Mouse (Mus musculus) intestine, embryonic 14.5 days (tissue): ENCODE results near the gene Gm42688. TPM values are rescaled to one million over a fixed set of nuclear protein-coding genes. Genes with fewer than 3 reads are reported as not detected.
A peak's percentile ranks its signal among the peaks of the same experiment; 100 is the strongest.

Experiments used
- ATAC-seq: fragments of 200-750 bp; cut with Nextera tagmentation; replicated peaks from 2 replicates; pipeline ENCODE4 v1.8.0; 2017; ENCODE audit warnings: low read depth, moderate number of reproducible peaks, moderate TSS enrichment, moderate library complexity; ENCODE audit not compliant: low FRiP score, low TSS enrichment
- DNase-seq: peaks from one replicate; pipeline ENCODE4 v3.0.0-alpha.2; 2018; ENCODE audit warnings: low spot score
- H3K27ac ChIP-seq: fragments of 300-500 bp; sonication (generic); 2 replicates; pipeline ENCODE4 v1.5.1; 2014; ENCODE audit warnings: low read depth, mild to moderate bottlenecking, control low read depth
- H3K27me3 ChIP-seq: fragments of 300-500 bp; sonication (generic); replicated peaks from 2 replicates; pipeline ENCODE4 v1.6.1; 2014; ENCODE audit warnings: low read length, control low read depth; ENCODE audit not compliant: control insufficient read depth, insufficient read depth
- H3K36me3 ChIP-seq: fragments of 300-500 bp; sonication (generic); 2 replicates; pipeline ENCODE4 v1.6.1; 2014; ENCODE audit warnings: low read length, control low read depth; ENCODE audit not compliant: control insufficient read depth, insufficient read depth
- H3K4me1 ChIP-seq: fragments of 300-500 bp; sonication (generic); replicated peaks from 2 replicates; pipeline ENCODE4 v1.6.1; 2014; ENCODE audit warnings: low read length, control low read depth, mixed read lengths; ENCODE audit not compliant: control insufficient read depth, insufficient read depth
- H3K4me2 ChIP-seq: fragments of 300-500 bp; sonication (generic); 2 replicates; pipeline ENCODE4 v1.6.1; 2014; ENCODE audit warnings: low read length
- H3K4me3 ChIP-seq: fragments of 300-500 bp; sonication (generic); 2 replicates; pipeline ENCODE4 v1.5.1; 2014; ENCODE audit warnings: low read depth, low read length, control low read depth, mixed read lengths
- H3K9ac ChIP-seq: fragments of 300-500 bp; sonication (generic); 2 replicates; pipeline ENCODE4 v1.6.1; 2014; ENCODE audit warnings: mild to moderate bottlenecking, low read length
- H3K9me3 ChIP-seq: fragments of 300-500 bp; sonication (generic); 2 replicates; pipeline ENCODE4 v1.6.1; 2016; ENCODE audit warnings: low read length, control low read depth; ENCODE audit not compliant: control insufficient read depth
- WGBS: fragments of 180-500 bp; shearing (Covaris S2); extraction: QIAGEN DNeasy Blood & Tissue Kit; methylation state at CpG from one replicate; pipeline ENCODE4 v1.1.7; 2014; 5-methylcytosine and 5-hydroxymethylcytosine counted together
- polyA plus RNA-seq: library from polyadenylated mRNA; unstranded; fragments of >200 nt; fragmentation: Nextera tagmentation; extraction: Ambion mirVana; gene quantifications from 2 replicates; pipeline ENCODE4 v1.2.1, GENCODE M21; 2014

Gene Gm42688
- polyA plus RNA-seq, 1 experiment from 2014 or later = 2.6 TPM

- WGBS = under 1% methylated on average over 75 of the region's 76 CpGs
- H3K9ac ChIP-seq = peak within 1 kb of the TSS; percentile 84
- peaks cover 15% of the 10 kb centered on the region for H3K36me3 ChIP-seq
- no peaks in the 10 kb centered on the region for H3K9me3 ChIP-seq
- H3K4me1 ChIP-seq = peaks cover 6% of the 10 kb centered on the region
- H3K27ac ChIP-seq = peak within 1 kb of the TSS; percentile 77
- H3K4me2 ChIP-seq = peak within 1 kb of the TSS; percentile 85
- ATAC-seq = peak; percentile 88
- peak within 1 kb of the TSS; percentile 99 for H3K4me3 ChIP-seq
- H3K27me3 ChIP-seq = no peaks in the 10 kb centered on the region
- peak; percentile 90 for DNase-seq
Observed at GRCm38 (mm10) chr6:83108762-83109668, 7.6 kb downstream of the Gm42688 start, which contains the start of gene Mrpl53. Gene Mrpl53 (plus strand): TSS chr6:83109040.

DNA sequence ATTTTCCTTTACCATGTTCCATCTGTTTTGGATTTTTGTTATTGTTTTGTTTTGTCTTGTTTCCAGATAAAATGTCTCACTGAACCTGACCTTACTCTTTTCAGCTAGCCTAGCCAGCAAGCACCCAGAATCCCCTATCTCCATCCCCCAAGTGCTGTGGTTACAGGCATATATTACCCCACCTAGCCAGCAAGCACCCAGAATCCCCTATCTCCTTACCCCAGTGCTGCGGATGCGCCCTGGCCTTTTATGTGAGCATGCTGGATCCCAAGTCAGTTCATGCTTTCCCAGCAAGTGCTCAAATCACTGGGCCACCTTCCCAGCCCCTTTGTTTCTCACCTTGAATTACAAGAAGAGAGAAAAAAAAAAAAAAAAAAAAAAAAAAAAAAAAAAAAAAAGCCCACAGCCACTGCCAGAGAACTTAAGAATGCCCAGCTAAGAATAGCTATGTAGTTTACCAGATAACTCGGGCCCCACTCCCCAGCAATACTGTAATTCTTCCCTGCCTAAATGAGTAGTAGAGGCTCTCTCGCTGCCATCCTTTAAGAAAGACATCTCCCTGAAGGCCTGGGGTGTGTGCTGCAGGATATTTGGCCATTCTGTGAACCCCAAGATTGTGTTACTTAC is 10.2 kb downstream of the Gm42688 start:
- peaks cover 19% of the 10 kb centered on the region for H3K4me1 ChIP-seq
- no peak overlapping the region for H3K9ac ChIP-seq
- 87% methylated on average over 4 of the region's 4 CpGs for WGBS
- no peaks in the 10 kb centered on the region for H3K27me3 ChIP-seq
- no peak overlapping the region for H3K4me3 ChIP-seq
- no peak overlapping the region for H3K27ac ChIP-seq
- ATAC-seq = no peak
- peaks cover 16% of the 10 kb centered on the region for H3K36me3 ChIP-seq
- H3K4me2 ChIP-seq = no peak overlapping the region
- DNase-seq = no peak
- no peaks in the 10 kb centered on the region for H3K9me3 ChIP-seq

- DNase-seq = peak; percentile 92
- Histone ChIP-seq H3K27me3 (no peaks in the 10 kb centered on the region), H3K4me3 (peak within 1 kb of the TSS; percentile 79), H3K9ac (peak within 1 kb of the TSS; percentile 80), H3K27ac (peak within 1 kb of the TSS; percentile 76), H3K4me2 (peak within 1 kb of the TSS; percentile 95), H3K9me3 (no peaks in the 10 kb centered on the region), H3K36me3 (peaks cover 46% of the 10 kb centered on the region), H3K4me1 (peaks cover 21% of the 10 kb centered on the region)
- under 1% methylated on average over 55 of the region's 58 CpGs for WGBS
- peak; percentile 88 for ATAC-seq
Observed at GRCm38 (mm10) chr6:83115011-83115671, 13.7 kb downstream of the Gm42688 start, which contains the start of gene Mogs. Gene Mogs (plus strand): TSS chr6:83115496.

DNA sequence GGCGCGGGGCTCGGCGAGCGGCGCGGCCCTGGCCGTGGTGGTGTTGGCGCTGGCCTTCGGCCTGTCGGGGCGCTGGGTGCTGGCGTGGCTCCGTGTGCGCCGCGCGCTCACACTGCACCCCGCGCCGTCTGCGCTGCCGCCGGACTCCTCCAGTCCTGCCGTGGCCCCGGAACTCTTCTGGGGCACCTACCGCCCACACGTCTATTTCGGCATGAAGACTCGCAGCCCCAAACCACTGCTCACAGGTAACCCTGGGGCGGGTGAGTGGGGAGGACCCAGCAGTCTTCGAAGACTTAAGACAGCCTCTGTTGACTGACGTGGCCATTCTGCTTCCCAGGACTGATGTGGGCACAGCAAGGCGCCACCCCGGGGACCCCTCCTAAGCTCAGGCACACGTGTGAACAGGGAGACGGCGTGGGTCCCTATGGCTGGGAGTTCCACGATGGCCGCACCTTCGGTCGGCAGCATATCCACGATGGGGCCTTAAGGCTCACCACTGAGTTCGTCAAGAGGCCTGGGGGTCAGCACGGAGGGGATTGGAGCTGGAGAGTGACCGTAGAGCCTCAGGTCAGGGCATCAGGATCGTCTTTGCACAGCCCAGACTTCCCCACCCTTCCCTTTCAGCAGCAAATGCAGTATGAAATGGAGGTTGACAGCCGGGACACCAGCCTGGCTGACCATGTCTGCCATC is 14.4 kb downstream of the Gm42688 start:
- peak overlapping the region; percentile 76 for H3K27ac ChIP-seq
- no peaks in the 10 kb centered on the region for H3K9me3 ChIP-seq
- peak overlapping the region; percentile 95 for H3K4me2 ChIP-seq
- peaks cover 39% of the 10 kb centered on the region for H3K36me3 ChIP-seq
- ATAC-seq = no peak; the same call in 1 of the 2 replicates
- peaks cover 25% of the 10 kb centered on the region for H3K4me1 ChIP-seq
- no peaks in the 10 kb centered on the region for H3K27me3 ChIP-seq
- peak; percentile 70 for DNase-seq
- peak overlapping the region; percentile 79 for H3K4me3 ChIP-seq
- WGBS = 2% methylated on average over 45 of the region's 48 CpGs
- H3K9ac ChIP-seq = peak overlapping the region; percentile 80

DNA sequence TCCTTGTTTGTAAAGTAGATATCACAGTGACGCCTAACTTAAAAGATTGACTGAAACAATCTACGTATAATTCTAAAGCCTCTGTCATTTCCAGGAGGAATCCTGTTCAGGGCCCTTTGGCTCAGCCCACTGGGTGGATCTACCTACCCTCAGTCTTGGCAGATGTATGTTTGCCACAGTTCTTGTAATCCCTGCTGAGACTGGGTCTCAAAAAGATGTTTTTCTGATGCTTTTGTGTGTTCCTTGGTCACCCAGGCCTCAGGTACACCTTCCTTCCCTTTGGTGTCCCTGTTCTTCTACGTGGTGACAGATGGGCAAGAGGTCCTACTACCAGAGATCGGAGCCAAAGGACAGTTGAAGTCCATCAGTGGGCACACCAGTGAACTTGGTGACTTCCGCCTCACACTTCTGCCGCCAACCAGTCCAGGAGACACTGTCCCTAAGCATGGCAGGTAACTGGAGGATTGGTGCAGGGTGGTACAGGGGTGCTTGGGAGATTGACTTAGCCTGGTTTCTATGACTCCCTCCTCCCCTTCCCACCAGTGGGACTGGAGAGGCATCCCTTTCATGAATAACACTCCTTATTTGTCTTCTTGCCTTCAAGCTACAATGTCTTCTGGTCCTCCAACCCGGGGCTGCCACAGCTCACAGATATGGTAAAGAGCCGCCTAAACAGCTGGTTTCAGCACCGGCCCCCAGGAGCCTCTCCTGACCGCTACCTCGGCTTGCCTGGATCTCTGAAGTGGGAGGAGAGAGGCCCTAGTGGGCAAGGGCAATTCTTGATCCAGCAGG is 15.2 kb downstream of the Gm42688 start:
- no peak overlapping the region for H3K27ac ChIP-seq

GRCm38 (mm10) chr6:83117165-83117438 is 15.7 kb downstream of the Gm42688 start:
- ATAC-seq (no peak), DNase-seq (no peak)
- Histone ChIP-seq H3K4me2 (no peak overlapping the region), H3K4me1 (peaks cover 25% of the 10 kb centered on the region), H3K4me3 (no peak overlapping the region), H3K27ac (no peak overlapping the region), H3K9ac (no peak overlapping the region), H3K9me3 (no peaks in the 10 kb centered on the region), H3K27me3 (no peaks in the 10 kb centered on the region), H3K36me3 (peaks cover 31% of the 10 kb centered on the region)
- 87% methylated on average over 4 of the region's 4 CpGs for WGBS

More for the DNA sequence above, 15.2 kb downstream of the Gm42688 start:
- H3K9me3 ChIP-seq = no peaks in the 10 kb centered on the region
- peak overlapping the region; percentile 80 for H3K9ac ChIP-seq
- peak overlapping the region; percentile 95 for H3K4me2 ChIP-seq
- peak overlapping the region; percentile 79 for H3K4me3 ChIP-seq
- ATAC-seq (no peak), DNase-seq (no peak)
- 76% methylated on average over 11 of the region's 11 CpGs for WGBS
- peaks cover 32% of the 10 kb centered on the region for H3K36me3 ChIP-seq
- peaks cover 25% of the 10 kb centered on the region for H3K4me1 ChIP-seq
- no peaks in the 10 kb centered on the region for H3K27me3 ChIP-seq

- H3K4me1 ChIP-seq = peaks cover 30% of the 10 kb centered on the region
- WGBS = 89% methylated on average over 13 of the region's 13 CpGs
- peaks cover 31% of the 10 kb centered on the region for H3K36me3 ChIP-seq
- no peak overlapping the region for H3K9ac ChIP-seq
- ATAC-seq (no peak), DNase-seq (no peak)
- H3K4me2 ChIP-seq = no peak overlapping the region
- no peaks in the 10 kb centered on the region for H3K27me3 ChIP-seq
- no peak overlapping the region for H3K4me3 ChIP-seq
- H3K27ac ChIP-seq = no peak overlapping the region
- no peaks in the 10 kb centered on the region for H3K9me3 ChIP-seq
Observed at GRCm38 (mm10) chr6:83117616-83118015, 16.2 kb downstream of the Gm42688 start.
